Comparison of ENCODE assay signal across 10 mouse cellular contexts in genomic region chr12:76266875-76267274, GRCm38 (mm10). TPM values are rescaled to one million over a fixed set of nuclear protein-coding genes. Genes with fewer than 3 reads are reported as not detected.
DNase-seq lines count a peak whose midpoint lies in the region; ATAC-seq and TF ChIP-seq lines count a peak whose summit lies in the region.
"Had no signal": no experiment of that assay in that cellular context is flagged by ENCODE, and none has a peak within 500 bp of the region (broad histone marks: within the 10 kb centered on the region; RNA-seq: fewer than 3 reads in every experiment).

No protein-coding gene starts in this region.

- no peaks in the 10 kb centered on the region for H3K9me3 ChIP-seq in kidney, postnatal 0 days (replicated peaks; ENCODE audit: low read length)
- no peaks in the 10 kb centered on the region for H3K9me3 ChIP-seq in E14TG2a.4 (ENCODE audit: low read length)

- TF ChIP-seq CTCF in kidney, postnatal 0 days (IDR thresholded peaks at IDR 0.05; ENCODE audit: low read depth): peak; percentile 80
- TF ChIP-seq CTCF in E14TG2a.4 (conservative IDR thresholded peaks at IDR 0.05; ENCODE audit: low read length): peak; percentile 49

- H3K36me3 ChIP-seq in kidney, postnatal 0 days (ENCODE audit: insufficient read depth, low read length): peaks cover 12% of the 10 kb centered on the region
- H3K36me3 ChIP-seq in E14TG2a.4 (ENCODE audit: insufficient read depth, low read length): peaks cover 93% of the 10 kb centered on the region

- H3K27me3 ChIP-seq in kidney, postnatal 0 days (ENCODE audit: insufficient read depth, low read length): no peaks in the 10 kb centered on the region
- H3K27me3 ChIP-seq in E14TG2a.4 (ENCODE audit: insufficient read depth, low read length): no peaks in the 10 kb centered on the region

- 65% methylated on average over 9 of the region's 9 CpGs for WGBS in kidney, postnatal 0 days

- H3K9ac ChIP-seq in kidney, postnatal 0 days (ENCODE audit: low read depth, low read length): no peak overlapping the region

- peak; percentile 73 for DNase-seq in kidney, postnatal 0 days (ENCODE audit: low spot score)
- DNase-seq in kidney, adult 11 months: no peak
- DNase-seq in T-cell, adult 2 months (ENCODE audit: low spot score): peak; percentile 28
- peak; percentile 29 for DNase-seq in fibroblast of lung, adult 2 months (ENCODE audit: low read depth)
- DNase-seq in lung, postnatal 14 days: peak; percentile 50
- no peak for DNase-seq in urinary bladder, postnatal 10 days (ENCODE audit: low spot score)
- DNase-seq in testis, postnatal 14 days (ENCODE audit: low spot score): no peak

- H3K4me2 ChIP-seq in kidney, postnatal 0 days (ENCODE audit: low read length): no peak overlapping the region

- no peak for ATAC-seq in kidney, postnatal 0 days (replicated peaks; ENCODE audit: low FRiP score, low read depth)

- H3K27ac ChIP-seq in kidney, postnatal 0 days: no peak overlapping the region

- no peak overlapping the region for H3K4me3 ChIP-seq in kidney, postnatal 0 days (replicated peaks; ENCODE audit: low read depth, low read length)
- no peak overlapping the region for H3K4me3 ChIP-seq in E14TG2a.4 (replicated peaks; ENCODE audit: low read length)

- no peaks in the 10 kb centered on the region for H3K4me1 ChIP-seq in kidney, postnatal 0 days (replicated peaks; ENCODE audit: insufficient read depth, low read length)
- peaks cover 87% of the 10 kb centered on the region for H3K4me1 ChIP-seq in E14TG2a.4 (replicated peaks; ENCODE audit: low read depth, low read length)

RNA-seq across cellular contexts. Expression of gene Mthfd1, which starts 11.8 kb away (rescaled TPM):
- 94.0 and 106 TPM in 2 replicates for polyA plus RNA-seq in kidney, postnatal 0 days (2015; fragmentation: Nextera tagmentation; extraction: Ambion mirVana)

RNA-seq across cellular contexts. Expression of gene Tex21, which starts 20.3 kb away (rescaled TPM):
- 0.08 and 0.19 TPM in 2 replicates for polyA plus RNA-seq in kidney, postnatal 0 days (2015; fragmentation: Nextera tagmentation; extraction: Ambion mirVana)
- polyA plus RNA-seq: frontal cortex, adult 2 months; liver, embryonic 16.5 days had no signal

RNA-seq across cellular contexts. Expression of gene Akap5, which starts 57.8 kb away (rescaled TPM):
- 0.43 and 0.54 TPM in 2 replicates for polyA plus RNA-seq in kidney, postnatal 0 days (2015; fragmentation: Nextera tagmentation; extraction: Ambion mirVana)

Comparison
In these comparisons a context has a peak if more than half of its experiments do, and no peak if none do; other contexts are left out.
1. DNase-seq: peak in kidney, postnatal 0 days (single experiment), T-cell, adult 2 months (single experiment), fibroblast of lung, adult 2 months (single experiment) and lung, postnatal 14 days (single experiment); none in kidney, adult 11 months (single experiment), urinary bladder, postnatal 10 days (single experiment) and testis, postnatal 14 days (single experiment).